Mouse (Mus musculus): ENCODE data around the gene Usf1. TPM values are rescaled to one million over a fixed set of nuclear protein-coding genes. Genes with fewer than 3 reads are reported as not detected.

Gene Usf1
- total RNA-seq, 2 experiments from 2014 or later, result 32.0 to 60.5 TPM

DNA sequence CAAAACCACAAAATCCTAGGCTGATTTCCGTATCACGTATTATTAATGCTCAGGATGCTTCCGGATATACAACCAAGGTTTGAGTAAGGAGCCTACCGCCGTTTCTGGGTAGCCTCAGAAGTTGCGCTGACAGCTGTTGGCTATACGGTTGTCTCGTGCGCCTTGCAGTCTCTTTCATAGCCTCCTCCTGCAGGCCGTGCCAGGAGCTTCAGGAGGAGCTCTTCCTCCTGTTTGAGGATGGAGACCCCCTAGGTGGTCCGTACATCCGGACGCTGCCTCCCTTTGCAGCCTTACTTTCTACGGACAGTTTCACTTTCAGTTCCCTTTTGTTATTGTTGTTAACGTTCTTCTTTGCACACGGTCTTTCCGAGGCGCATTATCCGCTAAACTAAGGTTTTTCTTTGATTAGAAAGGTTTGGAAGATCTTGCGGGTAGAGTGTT, 908 bp downstream of the Usf1 start:
- ATAC-seq (replicated peaks; ENCODE audit: low FRiP score, low TSS enrichment, poor library complexity, severe bottlenecking), result peak; percentile 39

- no peak for ATAC-seq (replicated peaks; ENCODE audit: low FRiP score, low TSS enrichment, poor library complexity, severe bottlenecking)
Measured at GRCm38 (mm10) chr1:171412446-171412845, 1.3 kb downstream of the Usf1 start.

GRCm38 (mm10) chr1:171413608-171414007, 2.5 kb downstream of the Usf1 start:
- no peak for ATAC-seq (replicated peaks; ENCODE audit: low FRiP score, low TSS enrichment, poor library complexity, severe bottlenecking)

DNA sequence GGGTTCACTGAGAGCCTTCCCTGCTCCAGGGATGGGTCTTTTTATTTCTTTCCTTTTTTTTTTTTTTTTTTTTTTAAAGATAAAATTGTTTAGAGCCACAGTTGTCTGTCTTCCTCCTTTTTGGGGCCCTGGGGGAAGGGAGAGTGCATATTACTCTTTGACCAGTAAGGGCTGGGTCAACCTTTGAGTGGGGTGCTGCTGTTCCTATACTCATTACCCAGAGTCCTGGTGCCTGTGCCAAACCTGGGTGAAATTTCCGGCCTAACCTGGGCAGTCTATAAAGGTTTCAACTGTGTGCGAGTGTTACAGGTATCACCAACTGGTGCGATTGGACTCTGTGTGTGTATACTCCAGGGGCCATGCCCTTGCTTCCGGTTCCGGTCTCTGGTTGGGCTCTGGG, 7.5 kb downstream of the Usf1 start, which contains the start of gene Tstd1:
Gene Tstd1 (plus strand): TSS at position 213 of the 400 bp plus-strand sequence.
- no peak for ATAC-seq (replicated peaks; ENCODE audit: low FRiP score, low TSS enrichment, poor library complexity, severe bottlenecking)

GRCm38 (mm10) chr1:171419291-171419882, 8.3 kb downstream of the Usf1 start:
- ATAC-seq (replicated peaks; ENCODE audit: low FRiP score, low TSS enrichment, poor library complexity, severe bottlenecking), result no peak

DNA sequence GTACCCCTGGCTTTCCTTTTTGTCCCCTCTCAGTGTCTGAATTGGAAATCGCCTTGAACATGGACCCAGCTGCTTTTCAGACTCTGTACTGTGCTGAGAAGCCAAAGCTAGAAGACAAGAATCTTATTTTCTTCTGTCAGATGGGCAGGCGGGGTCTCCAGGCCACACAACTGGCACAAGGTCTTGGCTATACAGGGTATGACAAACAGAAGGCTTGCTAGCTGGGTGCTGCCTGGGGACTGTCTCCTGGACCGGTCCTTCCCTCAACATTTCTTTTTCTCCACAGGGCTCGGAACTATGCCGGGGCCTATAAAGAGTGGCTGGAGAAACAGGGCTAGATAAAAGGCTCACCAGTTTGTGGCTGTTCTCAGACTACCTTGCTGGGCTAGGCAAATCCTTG, 8.8 kb downstream of the Usf1 start:
- no peak for ATAC-seq (replicated peaks; ENCODE audit: low FRiP score, low TSS enrichment, poor library complexity, severe bottlenecking)

- peak; percentile 69 for ATAC-seq (replicated peaks; ENCODE audit: low FRiP score, low TSS enrichment, poor library complexity, severe bottlenecking)
Measured at GRCm38 (mm10) chr1:171422504-171423095, 11.5 kb downstream of the Usf1 start.

DNA sequence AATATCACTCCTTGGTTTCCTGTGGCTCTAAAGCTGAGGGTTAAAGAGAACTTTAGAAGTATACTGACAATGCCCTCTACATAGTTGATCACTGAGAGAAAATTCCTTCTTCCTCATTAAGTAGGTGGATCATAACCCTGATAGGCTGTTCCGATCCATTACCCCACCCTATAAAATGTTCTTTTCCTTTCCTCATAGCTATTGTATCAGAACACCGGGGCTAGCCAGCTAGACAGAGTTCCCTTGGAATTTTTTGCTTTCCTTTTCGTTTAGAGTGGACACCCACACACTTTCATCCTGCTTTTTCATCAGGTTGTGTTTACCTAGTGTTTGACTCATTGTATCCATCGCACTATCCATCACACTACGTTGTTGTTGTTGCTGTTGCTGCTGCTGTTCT, 13.5 kb downstream of the Usf1 start:
- ATAC-seq (replicated peaks; ENCODE audit: low FRiP score, low TSS enrichment, poor library complexity, severe bottlenecking), result no peak

- ATAC-seq (replicated peaks; ENCODE audit: low FRiP score, low TSS enrichment, poor library complexity, severe bottlenecking), result no peak
Measured at GRCm38 (mm10) chr1:171425126-171425525, 14.0 kb downstream of the Usf1 start.

DNA sequence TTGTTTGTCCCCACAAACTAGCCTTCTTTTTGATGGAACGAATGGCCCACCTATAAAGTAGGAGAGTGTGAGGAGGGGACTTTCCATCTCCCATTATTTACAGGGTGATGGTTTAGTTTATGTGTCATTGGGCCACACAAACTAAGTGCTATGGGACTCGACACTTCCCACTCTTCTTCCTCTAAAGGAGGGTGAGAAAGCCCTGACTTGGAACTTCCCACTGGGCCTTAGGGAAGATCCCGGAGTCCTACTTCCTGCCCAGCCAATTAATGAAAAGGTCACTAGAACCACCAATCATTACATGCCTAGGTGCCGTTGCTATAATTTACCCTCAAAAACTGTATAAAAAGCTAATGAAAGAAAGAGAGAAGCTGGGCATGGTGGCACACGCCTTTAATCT, 21.0 kb downstream of the Usf1 start:
- no peak for ATAC-seq (replicated peaks; ENCODE audit: low FRiP score, low TSS enrichment, poor library complexity, severe bottlenecking)

DNA sequence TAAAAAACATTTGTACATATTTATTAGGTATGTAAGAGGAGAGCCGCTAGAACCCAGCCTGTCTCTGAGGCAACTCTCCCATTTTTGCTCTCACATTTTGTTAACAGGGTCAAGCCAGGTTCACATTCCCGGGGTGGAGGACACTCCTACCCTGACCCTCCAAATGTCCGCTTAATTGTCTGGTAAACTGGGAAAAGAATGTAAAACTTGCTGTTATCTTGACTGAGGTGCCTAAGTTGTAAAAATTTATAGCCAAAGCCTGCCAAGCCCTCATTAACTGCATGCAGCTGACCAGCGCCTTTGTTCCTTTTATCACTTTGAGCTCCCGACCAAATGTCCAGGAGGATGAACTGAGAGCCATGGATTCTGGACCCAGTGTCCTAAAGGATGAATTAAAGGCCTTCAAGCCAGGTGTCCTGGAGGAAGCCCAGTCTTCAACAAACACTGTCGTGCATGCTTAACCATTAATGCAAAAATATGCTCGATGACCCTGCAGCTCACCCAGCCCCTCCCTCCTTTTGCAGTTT, 24.2 kb downstream of the Usf1 start:
- no peak for ATAC-seq (replicated peaks; ENCODE audit: low FRiP score, low TSS enrichment, poor library complexity, severe bottlenecking)

DNA sequence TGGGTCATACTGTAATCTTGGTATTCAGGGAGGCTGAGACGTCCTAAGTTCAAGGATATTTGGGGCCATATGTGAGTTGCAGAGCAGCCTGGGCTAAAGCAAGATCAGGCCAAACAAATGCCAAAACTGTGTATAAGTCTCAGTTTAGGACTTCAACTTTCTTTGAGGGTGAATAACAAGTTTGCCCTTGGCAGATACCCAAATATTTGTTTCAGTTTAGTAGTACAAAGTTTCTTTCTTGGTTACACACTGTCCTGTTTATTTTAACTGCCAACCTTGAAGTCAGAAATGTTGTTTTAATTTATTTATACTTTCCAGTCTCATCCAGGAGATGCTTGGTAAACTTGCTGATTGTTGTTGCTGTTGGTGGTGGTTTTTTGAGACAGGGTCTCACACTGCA, 24.9 kb downstream of the Usf1 start:
- no peak for ATAC-seq (replicated peaks; ENCODE audit: low FRiP score, low TSS enrichment, poor library complexity, severe bottlenecking)

- ATAC-seq (replicated peaks; ENCODE audit: low FRiP score, low TSS enrichment, poor library complexity, severe bottlenecking), result peak; percentile 69
Measured at GRCm38 (mm10) chr1:171437264-171438013, 26.3 kb downstream of the Usf1 start, which contains the start of gene F11r. F11r (plus strand) TSS chr1:171437535.

- ATAC-seq (replicated peaks; ENCODE audit: low FRiP score, low TSS enrichment, poor library complexity, severe bottlenecking), result no peak
Measured at GRCm38 (mm10) chr1:171438014-171438670, 27.0 kb downstream of the Usf1 start.

DNA sequence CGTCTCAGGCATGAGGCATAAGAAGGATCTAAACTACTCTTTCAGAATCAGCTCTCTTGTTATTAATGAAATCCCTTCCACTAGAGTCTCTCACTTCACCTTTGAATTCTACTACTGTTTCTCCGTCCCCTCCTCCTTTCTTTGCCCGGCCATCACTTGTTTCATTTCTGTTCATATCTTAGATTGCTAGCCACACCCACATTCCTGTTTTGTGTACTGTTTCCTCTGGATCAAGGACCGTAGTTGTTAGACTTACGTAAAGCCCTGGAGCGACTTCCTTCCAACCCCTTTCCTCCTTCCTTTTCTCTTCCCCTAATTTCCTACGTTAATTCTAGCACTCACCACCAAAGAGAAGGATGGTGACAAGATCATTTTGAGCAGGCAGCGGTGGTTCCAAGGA, 28.0 kb downstream of the Usf1 start:
- no peak for ATAC-seq (replicated peaks; ENCODE audit: low FRiP score, low TSS enrichment, poor library complexity, severe bottlenecking)

GRCm38 (mm10) chr1:171440025-171440725, 29.1 kb downstream of the Usf1 start:
- no peak for ATAC-seq (replicated peaks; ENCODE audit: low FRiP score, low TSS enrichment, poor library complexity, severe bottlenecking)

GRCm38 (mm10) chr1:171441466-171442412, 30.6 kb downstream of the Usf1 start:
- ATAC-seq (replicated peaks; ENCODE audit: low FRiP score, low TSS enrichment, poor library complexity, severe bottlenecking), result no peak

GRCm38 (mm10) chr1:171442413-171442760, 31.3 kb downstream of the Usf1 start:
- no peak for ATAC-seq (replicated peaks; ENCODE audit: low FRiP score, low TSS enrichment, poor library complexity, severe bottlenecking)

All from megakaryocyte-erythroid progenitor cell, adult 5-6 weeks (primary cell).